9 mouse cellular contexts compared by ENCODE assay signal in the genomic region with DNA sequence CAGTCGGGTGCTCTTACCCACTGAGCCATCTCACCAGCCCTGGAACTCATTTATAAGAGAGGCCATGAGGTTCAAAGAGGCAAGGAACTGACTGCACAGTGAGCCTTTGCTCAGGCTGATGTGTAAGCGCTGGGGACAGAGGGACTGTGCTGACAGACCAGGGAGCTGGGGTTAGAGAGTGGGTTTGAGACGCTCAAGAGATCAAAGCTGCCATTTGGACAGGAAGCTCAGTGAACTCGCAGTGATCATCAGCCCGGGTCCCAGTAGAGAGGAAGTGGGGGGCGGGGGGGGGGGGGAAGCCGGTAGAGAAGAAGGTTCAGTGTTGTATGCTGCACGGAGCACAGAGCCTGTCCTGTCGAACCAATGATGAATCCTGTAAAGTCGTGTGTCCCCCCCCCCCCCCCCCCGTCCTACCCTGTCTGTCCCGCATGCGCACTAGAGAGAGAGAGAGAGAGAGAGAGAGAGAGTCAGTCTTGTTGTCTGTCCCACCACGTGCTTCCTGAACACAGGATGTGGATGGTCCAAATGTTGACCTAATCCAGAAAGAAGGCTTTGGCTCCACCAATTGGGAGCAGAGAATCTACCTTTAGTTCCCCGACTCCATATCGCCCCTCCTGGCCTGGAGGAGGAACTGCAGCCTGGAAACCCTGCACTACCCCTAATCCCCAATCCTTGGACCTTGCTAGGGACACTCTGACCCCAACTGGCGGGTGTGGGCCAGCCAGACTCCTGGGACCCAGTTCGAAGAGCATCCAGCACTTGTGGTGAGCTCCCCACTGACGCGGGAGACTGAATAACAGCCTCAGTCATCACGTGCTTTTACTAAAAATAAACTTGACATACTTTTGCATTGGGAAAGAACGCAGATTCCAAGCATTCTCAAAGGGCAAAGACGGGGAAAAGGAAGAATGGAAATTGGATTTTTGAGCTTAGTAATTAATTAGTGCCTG. TPM values are rescaled to one million over a fixed set of nuclear protein-coding genes. Genes with fewer than 3 reads are reported as not detected.
A peak's percentile ranks its signal among the peaks of the same experiment; 100 is the strongest.
DNase-seq lines count a peak whose midpoint lies in the region; ATAC-seq and TF ChIP-seq lines count a peak whose summit lies in the region.
"Had no signal": no experiment of that assay in that cellular context is flagged by ENCODE, and none has a peak within 500 bp of the region (broad histone marks: within the 10 kb centered on the region; RNA-seq: fewer than 3 reads in every experiment).

No protein-coding gene starts in this region.

- H3K27ac ChIP-seq in kidney, embryonic 16.5 days (ENCODE audit: low read length) = peak overlapping the region; percentile 58
- no peak overlapping the region; the same call in 1 of the 2 replicates for H3K27ac ChIP-seq in olfactory bulb, adult 2 months (ENCODE audit: insufficient read depth, low read depth, low read length)

- ATAC-seq in kidney, embryonic 16.5 days (ENCODE audit: low FRiP score, low TSS enrichment) = peak; percentile 77

- no peaks in the 10 kb centered on the region for H3K27me3 ChIP-seq in kidney, embryonic 16.5 days (ENCODE audit: insufficient read depth, low read length)

- no peak overlapping the region for H3K9ac ChIP-seq in kidney, embryonic 16.5 days (replicated peaks; ENCODE audit: low read length)

- WGBS in kidney, embryonic 16.5 days = 47% methylated on average over 19 of the region's 23 CpGs
- 61% methylated on average over 22 of the region's 23 CpGs for WGBS in olfactory bulb, adult 2 months

- H3K4me1 ChIP-seq in kidney, embryonic 16.5 days (ENCODE audit: insufficient read depth, low read length) = peaks cover 24% of the 10 kb centered on the region
- H3K4me1 ChIP-seq in olfactory bulb, adult 2 months (ENCODE audit: control insufficient read depth, insufficient read depth, low read length) = peaks cover 24% of the 10 kb centered on the region

- H3K4me2 ChIP-seq in kidney, embryonic 16.5 days (replicated peaks; ENCODE audit: low read depth, low read length) = no peak overlapping the region

- TF ChIP-seq POLR2A in olfactory bulb, adult 2 months (IDR thresholded peaks at IDR 0.05; ENCODE audit: insufficient read depth, low read depth, low read length) = no peak

- TF ChIP-seq CTCF in olfactory bulb, adult 2 months (IDR thresholded peaks at IDR 0.05; ENCODE audit: insufficient read depth, low read depth, low read length) = peak; percentile 33; the same call in 1 of the 2 replicates

- no peak overlapping the region for H3K4me3 ChIP-seq in kidney, embryonic 16.5 days (ENCODE audit: low read length)
- no peak overlapping the region for H3K4me3 ChIP-seq in olfactory bulb, adult 2 months (ENCODE audit: insufficient read depth, low read depth, low read length)

- no peaks in the 10 kb centered on the region for H3K9me3 ChIP-seq in kidney, embryonic 16.5 days (ENCODE audit: low read length)

- peak; percentile 57 for DNase-seq in thymus, postnatal 0 days (ENCODE audit: low spot score)
- no peak for DNase-seq in thymus, postnatal 10 days (ENCODE audit: low spot score in 2 of 2)
- peak; percentile 70 for DNase-seq in fibroblast of lung, adult 2 months (ENCODE audit: low read depth)
- no peak for DNase-seq in ovary, postnatal 14 days (ENCODE audit: low spot score)
- no peak for DNase-seq in ovary, postnatal 36 days (ENCODE audit: low spot score)
- no peak for DNase-seq in layer of hippocampus, postnatal 10 days (ENCODE audit: low spot score in 2 of 2)

- H3K36me3 ChIP-seq in kidney, embryonic 16.5 days (ENCODE audit: insufficient read depth, low read length) = no peaks in the 10 kb centered on the region

RNA-seq across cellular contexts. Expression of a gene that starts 23.5 kb away (rescaled TPM):
- polyA plus RNA-seq in thymus, postnatal 0 days (2015; fragmentation: Nextera tagmentation; extraction: Ambion mirVana) = 43.7 and 47.7 TPM in 2 replicates
- polyA plus RNA-seq in kidney, embryonic 16.5 days (2015; fragmentation: Nextera tagmentation; extraction: Ambion mirVana) = 54.9 and 58.8 TPM in 2 replicates
- polyA plus RNA-seq in olfactory bulb, adult 2 months (2012; ENCODE audit: insufficient read depth, insufficient read length, low replicate concordance, missing spikeins) = 167 TPM in 1 of 2 replicates, not detected in the other
- 10 to 100 TPM; 55.6 to 55.9 TPM for total RNA-seq in layer of hippocampus, postnatal 10 days (2021)

RNA-seq across cellular contexts. Expression of a gene that starts 24.4 kb away (rescaled TPM):
- polyA plus RNA-seq in thymus, postnatal 0 days (2015; fragmentation: Nextera tagmentation; extraction: Ambion mirVana) = 7.3 and 7.8 TPM in 2 replicates
- polyA plus RNA-seq in kidney, embryonic 16.5 days (2015; fragmentation: Nextera tagmentation; extraction: Ambion mirVana) = 0.34 and 0.45 TPM in 2 replicates
- polyA plus RNA-seq in olfactory bulb, adult 2 months (2012; ENCODE audit: insufficient read depth, insufficient read length, low replicate concordance, missing spikeins) = not detected in 2 replicates
- total RNA-seq in layer of hippocampus, postnatal 10 days (2021) = 10 to 100 TPM; 12.2 to 13.6 TPM

RNA-seq across cellular contexts. Expression of a gene that starts 51.9 kb away (rescaled TPM):
- 6.7 and 7.1 TPM in 2 replicates for polyA plus RNA-seq in thymus, postnatal 0 days (2015; fragmentation: Nextera tagmentation; extraction: Ambion mirVana)
- polyA plus RNA-seq in kidney, embryonic 16.5 days (2015; fragmentation: Nextera tagmentation; extraction: Ambion mirVana) = 1.3 and 6.1 TPM in 2 replicates
- not detected in 2 replicates for polyA plus RNA-seq in olfactory bulb, adult 2 months (2012; ENCODE audit: insufficient read depth, insufficient read length, low replicate concordance, missing spikeins)
- 10 to 100 TPM; 36.8 to 45.2 TPM for total RNA-seq in layer of hippocampus, postnatal 10 days (2021)
- polyA plus RNA-seq: neural tube, embryonic 11.5 days had no signal

Comparison
In these comparisons a context has a peak if more than half of its experiments do, and no peak if none do; other contexts are left out.
1. DNase-seq: peak in thymus, postnatal 0 days (single experiment) and fibroblast of lung, adult 2 months (single experiment); none in thymus, postnatal 10 days (0 of 2), ovary, postnatal 14 days (single experiment), ovary, postnatal 36 days (single experiment) and layer of hippocampus, postnatal 10 days (0 of 2).